Mouse (Mus musculus) heart, embryonic 14.5 days (tissue): Measurements from ENCODE around the gene March5. TPM values are rescaled to one million over a fixed set of nuclear protein-coding genes. Genes with fewer than 3 reads are reported as not detected.
A peak's percentile ranks its signal among the peaks of the same experiment; 100 is the strongest.

Experiments
- ATAC-seq: fragments of 200-750 bp; cut with Nextera tagmentation; 2 replicates; pipeline ENCODE4 v1.8.0; 2017; ENCODE audit warnings: low read depth, moderate TSS enrichment; ENCODE audit not compliant: insufficient number of reproducible peaks, insufficient read depth, low FRiP score
- H3K27ac ChIP-seq, 2 experiments: fragments of 200-500 bp in 1 of 2; fragments of 300-500 bp in 1 of 2; sonication (generic) in 1 of 2; replicated peaks in 1 of 2; 2 replicates each; pipeline ENCODE4 v1.5.1; 2012 to 2014; ENCODE audit warnings: low read depth in 2 of 2, low read length in 2 of 2, control low read depth in 1 of 2, mild to moderate bottlenecking in 1 of 2, mixed read lengths in 1 of 2; ENCODE audit not compliant: control insufficient read depth in 1 of 2, insufficient read depth in 1 of 2
- H3K27me3 ChIP-seq: fragments of 300-500 bp; sonication (generic); 2 replicates; pipeline ENCODE4 v1.6.1; 2014; ENCODE audit warnings: mild to moderate bottlenecking, low read length, control low read depth; ENCODE audit not compliant: control insufficient read depth, insufficient read depth
- H3K36me3 ChIP-seq: fragments of 300-500 bp; sonication (generic); 2 replicates; pipeline ENCODE4 v1.6.1; 2014; ENCODE audit warnings: mild to moderate bottlenecking, control low read depth, low read length, mixed read lengths; ENCODE audit not compliant: control insufficient read depth, insufficient read depth
- H3K4me1 ChIP-seq, 2 experiments: fragments of 200-500 bp in 1 of 2; fragments of 300-500 bp in 1 of 2; sonication (generic) in 1 of 2; 2 replicates each; pipeline ENCODE4 v1.6.1; 2012 to 2014; ENCODE audit warnings: low read length in 2 of 2, control low read depth in 1 of 2, mixed read lengths in 1 of 2; ENCODE audit not compliant: control insufficient read depth in 2 of 2, insufficient read depth in 2 of 2
- H3K4me2 ChIP-seq: fragments of 300-500 bp; sonication (generic); 2 replicates; pipeline ENCODE4 v1.6.1; 2014; ENCODE audit warnings: mild to moderate bottlenecking, low read length
- H3K4me3 ChIP-seq, 2 experiments: fragments of 200-500 bp in 1 of 2; fragments of 300-500 bp in 1 of 2; sonication (generic) in 1 of 2; 2 replicates each; pipeline ENCODE4 v1.5.1; 2012 to 2014; ENCODE audit warnings: low read length in 2 of 2, mild to moderate bottlenecking in 2 of 2, control low read depth in 1 of 2, low read depth in 1 of 2, moderate library complexity in 1 of 2; ENCODE audit not compliant: control insufficient read depth in 1 of 2, insufficient read depth in 1 of 2
- H3K9ac ChIP-seq: fragments of 300-500 bp; sonication (generic); 2 replicates; pipeline ENCODE4 v1.6.1; 2014; ENCODE audit warnings: mild to moderate bottlenecking, low read length
- H3K9me3 ChIP-seq: fragments of 300-500 bp; sonication (generic); 2 replicates; pipeline ENCODE4 v1.6.1; 2016; ENCODE audit warnings: low read length, control low read depth; ENCODE audit not compliant: control insufficient read depth
- WGBS: fragments of 180-500 bp; shearing (Covaris S2); extraction: QIAGEN DNeasy Blood & Tissue Kit; methylation state at CpG from one replicate; pipeline ENCODE4 v1.1.7; 2014; 5-methylcytosine and 5-hydroxymethylcytosine counted together
- polyA plus RNA-seq: library from polyadenylated mRNA; unstranded; fragments of >200 nt; fragmentation: Nextera tagmentation; extraction: Ambion mirVana; gene quantifications from 2 replicates; pipeline ENCODE4 v1.2.1, GENCODE M21; 2014

March5 gene
- polyA plus RNA-seq, result 102 and 104 TPM in 2 replicates

DNA sequence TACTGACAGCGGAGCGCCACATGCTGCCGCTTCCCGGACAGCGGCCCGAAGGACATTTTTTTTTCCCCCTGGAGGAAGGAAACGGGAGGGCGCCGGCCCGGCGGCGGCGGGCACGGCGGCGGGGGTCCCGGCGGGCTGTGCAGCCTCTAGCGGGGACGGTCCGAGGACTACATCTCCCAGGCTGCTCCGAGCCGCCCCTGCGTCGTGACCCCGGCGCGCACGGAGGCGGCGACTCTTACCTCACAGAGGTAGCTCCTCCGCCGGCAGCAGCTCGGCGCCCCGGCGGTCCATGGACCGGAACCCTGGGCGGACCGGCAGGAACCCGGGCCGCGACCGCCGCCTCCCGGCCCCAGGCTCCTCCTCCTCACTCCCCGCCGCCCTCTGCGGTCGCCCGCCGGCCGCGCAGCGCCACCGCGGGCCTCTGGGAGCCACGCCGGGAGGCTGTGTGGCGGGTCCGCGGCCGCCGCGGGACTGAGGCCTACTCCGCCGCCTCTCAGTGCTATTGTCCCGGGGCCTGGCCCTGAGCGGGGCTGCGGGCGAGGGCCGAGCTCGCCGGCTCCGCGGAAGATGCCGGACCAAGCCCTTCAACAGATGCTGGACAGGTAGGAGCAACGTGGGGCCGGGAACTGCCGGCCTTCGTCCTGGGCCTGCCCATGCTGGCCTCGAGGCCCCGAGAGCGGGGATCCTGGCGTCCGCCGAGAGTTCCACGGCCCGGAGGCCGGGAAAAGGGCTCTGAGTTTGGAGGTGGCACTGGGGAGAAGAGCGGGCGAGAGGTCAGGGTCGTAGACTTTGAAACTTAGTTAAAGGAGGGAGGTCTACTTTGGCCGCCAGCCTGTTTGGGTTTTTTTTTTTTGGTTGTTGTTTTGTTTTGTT, at the start of gene March5:
Gene March5, plus strand, starts transcription at position 241 of the 873 bp plus-strand sequence.
- Histone ChIP-seq H3K27me3 (no peaks in the 10 kb centered on the region), H3K9me3 (no peaks in the 10 kb centered on the region), H3K9ac (peak within 1 kb of the TSS; percentile 99), H3K36me3 (peaks cover 26% of the 10 kb centered on the region), H3K4me3 (peak within 1 kb of the TSS; percentile 94 to 99), H3K4me1 (peaks cover 0 to 14% of the 10 kb centered on the region in 2 experiments; a peak in 2 of 4 replicates), H3K27ac (peak within 1 kb of the TSS; percentile 88 to 95), H3K4me2 (peak within 1 kb of the TSS; percentile 88)
- WGBS, result under 1% methylated on average over 81 of the region's 94 CpGs
- ATAC-seq, result peak; percentile 98

DNA sequence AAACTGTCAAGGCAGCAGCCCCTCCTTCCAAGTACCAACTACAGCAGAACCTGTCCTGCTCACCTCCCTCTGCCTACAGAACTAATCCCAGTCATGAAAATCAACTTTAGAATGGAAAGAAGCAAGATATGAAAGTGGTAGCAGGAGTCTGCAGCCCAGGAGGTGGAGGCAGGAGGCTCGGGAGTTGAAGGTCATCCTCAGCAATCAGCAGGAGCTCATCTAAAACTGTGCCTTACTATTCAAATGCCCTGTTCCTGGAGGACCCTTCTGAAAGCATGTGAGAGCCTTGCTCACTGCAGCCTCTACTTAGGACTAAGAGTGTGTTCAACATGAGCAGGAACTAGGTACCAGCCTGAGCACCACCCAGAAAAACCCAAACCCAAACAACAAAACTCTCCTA, 35.2 kb upstream of the March5 start:
- Histone ChIP-seq H3K4me1 (no peaks in the 10 kb centered on the region), H3K4me3 (peak overlapping the region; percentile 91 to 92), H3K36me3 (peaks cover 8% of the 10 kb centered on the region; the same call in 1 of the 2 replicates), H3K27me3 (no peaks in the 10 kb centered on the region), H3K4me2 (peak overlapping the region; percentile 94), H3K27ac (peak overlapping the region; percentile 80 to 93), H3K9me3 (no peaks in the 10 kb centered on the region), H3K9ac (peak overlapping the region; percentile 95)
- no peak for ATAC-seq
- WGBS, result 9% methylated on average over 1 of the region's 1 CpGs

DNA sequence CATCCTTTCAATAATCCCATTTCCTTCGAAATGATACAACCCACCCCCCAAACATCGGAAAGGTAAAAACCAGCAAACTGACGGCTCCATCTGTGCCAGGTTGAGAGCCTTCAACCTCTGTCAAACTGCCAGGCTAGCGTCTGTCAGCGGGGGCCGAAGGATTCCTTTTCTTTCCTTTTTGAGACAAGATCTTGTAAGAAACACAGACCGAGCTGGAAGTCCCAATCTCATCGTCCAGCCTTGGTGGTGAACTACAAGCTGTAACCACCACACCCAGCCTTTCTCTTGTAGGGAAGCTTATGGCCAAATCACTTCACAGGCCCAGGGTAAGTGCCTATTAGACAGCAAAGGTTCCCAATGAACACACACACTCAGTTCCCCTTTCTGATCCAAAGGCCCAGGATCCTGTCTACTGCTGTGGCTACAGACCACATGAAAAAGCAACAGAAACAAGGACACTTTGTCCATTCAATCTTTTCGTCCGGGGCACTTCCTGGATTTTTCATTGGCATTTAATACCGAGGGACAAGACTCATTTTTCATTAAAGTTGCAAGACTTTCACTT, 34.7 kb upstream of the March5 start:
- peak overlapping the region; percentile 80 to 93 for H3K27ac ChIP-seq
- H3K4me2 ChIP-seq, result peak overlapping the region; percentile 94
- H3K4me3 ChIP-seq, result peak overlapping the region; percentile 91 to 92

DNA sequence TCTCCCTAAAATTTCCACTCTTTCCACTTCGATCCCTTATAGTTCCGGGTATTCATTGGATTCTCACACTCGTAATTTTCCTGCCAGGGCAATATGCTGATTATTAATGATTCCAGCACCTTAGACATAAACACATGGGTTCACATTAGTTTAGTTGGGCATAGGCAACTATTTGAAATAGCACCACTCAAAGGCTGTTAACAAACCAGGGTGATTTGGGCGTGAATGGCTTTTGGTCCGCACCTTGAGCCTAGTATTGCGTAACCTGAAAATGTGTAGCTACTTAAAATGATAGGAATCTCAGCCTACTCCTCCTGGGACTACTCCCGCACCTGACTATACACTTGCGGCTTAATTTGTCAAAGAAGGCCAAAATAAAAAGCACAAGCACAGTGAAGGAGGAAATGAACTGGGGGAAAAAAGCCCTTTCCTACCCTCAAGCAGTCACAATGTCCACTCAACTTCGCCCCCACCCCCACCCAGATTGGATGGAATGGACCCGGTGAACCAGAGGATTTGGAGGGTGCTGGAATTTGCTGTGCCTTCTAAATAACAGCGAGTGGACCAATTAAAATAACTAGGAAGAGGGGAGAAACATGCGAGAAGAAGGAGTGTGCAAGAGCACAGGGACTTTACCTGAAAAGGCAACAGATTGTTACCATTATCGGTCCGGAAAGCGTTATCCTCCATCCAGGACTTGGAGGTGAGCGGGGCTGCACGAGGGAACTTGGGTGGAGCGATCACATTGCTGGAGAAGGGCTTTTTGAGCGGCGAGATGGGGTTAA, 33.8 kb upstream of the March5 start:
- no peaks in the 10 kb centered on the region for H3K9me3 ChIP-seq
- no peaks in the 10 kb centered on the region for H3K27me3 ChIP-seq
- H3K27ac ChIP-seq, result peak overlapping the region; percentile 93 to 100
- no peak for ATAC-seq
- H3K36me3 ChIP-seq, result peaks cover 8% of the 10 kb centered on the region; the same call in 1 of the 2 replicates
- H3K4me2 ChIP-seq, result peak overlapping the region; percentile 94
- peak overlapping the region; percentile 95 for H3K9ac ChIP-seq
- 22% methylated on average over 20 of the region's 20 CpGs for WGBS
- H3K4me3 ChIP-seq, result peak overlapping the region; percentile 91 to 92
- peaks cover 0 to 4% of the 10 kb centered on the region in 2 experiments; a peak in 1 of 4 replicates for H3K4me1 ChIP-seq

More for the DNA sequence above, 34.7 kb upstream of the March5 start:
- no peaks in the 10 kb centered on the region for H3K27me3 ChIP-seq
- no peak for ATAC-seq
- no peaks in the 10 kb centered on the region for H3K9me3 ChIP-seq
- H3K36me3 ChIP-seq, result peaks cover 8% of the 10 kb centered on the region; the same call in 1 of the 2 replicates
- H3K9ac ChIP-seq, result peak overlapping the region; percentile 95
- 49% methylated on average over 11 of the region's 11 CpGs for WGBS
- no peaks in the 10 kb centered on the region for H3K4me1 ChIP-seq

DNA sequence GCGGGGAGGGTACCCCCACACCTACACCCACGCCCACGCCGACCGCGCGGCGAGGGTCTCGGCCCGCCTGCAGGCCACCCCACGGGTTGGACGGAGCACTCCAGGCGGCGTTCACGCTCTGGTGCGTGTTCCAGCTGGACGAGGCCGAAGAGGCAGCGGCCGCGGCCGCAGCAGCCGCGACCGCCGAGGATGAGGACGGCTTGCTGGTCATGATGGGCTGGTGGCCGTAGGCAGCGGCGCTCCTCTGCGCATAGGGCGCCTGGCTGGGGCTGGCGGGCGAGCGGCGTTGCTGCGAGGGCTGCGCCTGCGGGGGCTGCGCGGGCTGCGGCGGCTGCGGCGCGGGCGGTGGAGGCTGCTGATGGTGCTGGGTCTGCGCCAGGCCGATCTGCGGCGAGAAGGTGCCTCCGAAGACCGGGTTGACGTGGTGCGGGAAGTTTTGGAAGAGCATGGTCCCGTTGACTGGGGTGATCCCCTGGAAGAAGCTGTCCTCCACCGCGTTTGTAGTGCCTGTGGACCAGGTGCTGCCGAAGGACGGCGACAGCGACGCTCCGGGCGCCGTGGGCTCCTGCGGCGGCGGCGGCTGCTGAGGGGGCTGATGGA, 33.1 kb upstream of the March5 start:
- peak overlapping the region; percentile 94 for H3K4me2 ChIP-seq
- no peaks in the 10 kb centered on the region for H3K27me3 ChIP-seq
- H3K9ac ChIP-seq, result peak overlapping the region; percentile 95
- peak overlapping the region; percentile 93 to 100 for H3K27ac ChIP-seq
- peak; percentile 13; the same call in 1 of the 2 replicates for ATAC-seq
- peaks cover 0 to 10% of the 10 kb centered on the region in 2 experiments; a peak in 1 of 4 replicates for H3K4me1 ChIP-seq
- H3K9me3 ChIP-seq, result no peaks in the 10 kb centered on the region
- under 1% methylated on average over 70 of the region's 70 CpGs for WGBS
- peak overlapping the region; percentile 91 to 92 for H3K4me3 ChIP-seq
- peaks cover 5% of the 10 kb centered on the region; the same call in 1 of the 2 replicates for H3K36me3 ChIP-seq

DNA sequence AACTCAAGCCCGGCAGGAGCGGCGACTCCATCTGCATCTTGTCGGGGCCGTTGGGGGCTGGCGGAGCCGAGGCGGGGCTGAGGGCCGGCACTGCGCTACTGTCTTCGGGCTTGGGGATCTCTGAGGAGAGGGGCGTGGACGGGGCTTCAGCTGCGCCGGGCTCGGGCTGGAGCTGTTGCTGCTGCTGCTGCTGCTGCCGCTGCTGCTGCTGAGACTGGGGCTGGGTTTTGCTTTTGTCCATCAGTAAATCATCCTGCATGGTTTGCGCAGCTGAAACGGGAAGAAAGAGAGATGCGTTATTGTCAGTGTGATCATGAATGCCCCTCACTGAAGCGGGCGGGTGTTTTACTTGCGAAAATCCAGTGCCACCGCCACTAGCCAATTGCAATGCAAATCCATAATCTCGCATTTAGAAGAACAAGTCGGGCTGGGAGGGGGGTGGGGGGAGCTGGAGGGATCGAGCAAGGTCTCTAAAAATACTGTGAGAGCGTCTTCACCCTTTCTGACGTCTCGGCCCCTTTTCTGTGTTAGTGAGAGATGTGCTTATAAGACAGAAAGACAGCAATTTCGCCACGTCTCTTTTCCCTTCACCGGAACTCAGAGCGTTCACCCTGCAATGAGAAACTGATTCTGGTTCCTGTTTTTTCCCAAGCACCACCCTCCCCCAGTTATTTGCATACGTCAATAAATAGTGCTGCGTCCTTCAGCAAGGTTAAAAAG, 32.5 kb upstream of the March5 start:
- WGBS, result under 1% methylated on average over 36 of the region's 36 CpGs
- ATAC-seq, result peak; percentile 56

More for the DNA sequence above, 32.5 kb upstream of the March5 start:
- no peaks in the 10 kb centered on the region for H3K27me3 ChIP-seq
- peaks cover 5% of the 10 kb centered on the region; the same call in 1 of the 2 replicates for H3K36me3 ChIP-seq
- H3K4me1 ChIP-seq, result peaks cover 0 to 10% of the 10 kb centered on the region in 2 experiments; a peak in 1 of 4 replicates
- H3K9ac ChIP-seq, result peak overlapping the region; percentile 95
- peak overlapping the region; percentile 93 to 100 for H3K27ac ChIP-seq
- H3K9me3 ChIP-seq, result no peaks in the 10 kb centered on the region
- peak overlapping the region; percentile 91 to 92 for H3K4me3 ChIP-seq
- peak overlapping the region; percentile 94 for H3K4me2 ChIP-seq
